Mouse (Mus musculus) kidney, embryonic 16.5 days (tissue): ENCODE measurements around the gene Scn2b. TPM values are rescaled to one million over a fixed set of nuclear protein-coding genes. Genes with fewer than 3 reads are reported as not detected.

ENCODE experiments used
- ATAC-seq: fragments of 200-750 bp; cut with Nextera tagmentation; 2 replicates; pipeline ENCODE4 v1.8.0; 2017; ENCODE audit warnings: moderate TSS enrichment; ENCODE audit not compliant: low FRiP score, low TSS enrichment
- H3K27ac ChIP-seq: fragments of 300-500 bp; sonication (generic); 2 replicates; pipeline ENCODE4 v1.5.1; 2014; ENCODE audit warnings: low read length
- H3K27me3 ChIP-seq: fragments of 300-500 bp; sonication (generic); 2 replicates; pipeline ENCODE4 v1.6.1; 2014; ENCODE audit warnings: low read length, control low read depth, mixed read lengths; ENCODE audit not compliant: insufficient read depth
- H3K36me3 ChIP-seq: fragments of 300-500 bp; sonication (generic); 2 replicates; pipeline ENCODE4 v1.6.1; 2014; ENCODE audit warnings: low read length, control low read depth, mixed read lengths; ENCODE audit not compliant: insufficient read depth
- H3K4me1 ChIP-seq: fragments of 300-500 bp; sonication (generic); 2 replicates; pipeline ENCODE4 v1.6.1; 2014; ENCODE audit warnings: low read length, control low read depth, mixed read lengths; ENCODE audit not compliant: insufficient read depth
- H3K4me2 ChIP-seq: fragments of 300-500 bp; sonication (generic); replicated peaks from 2 replicates; pipeline ENCODE4 v1.6.1; 2014; ENCODE audit warnings: low read depth, low read length
- H3K4me3 ChIP-seq: fragments of 300-500 bp; sonication (generic); 2 replicates; pipeline ENCODE4 v1.5.1; 2014; ENCODE audit warnings: mild to moderate bottlenecking, low read length
- H3K9ac ChIP-seq: fragments of 300-500 bp; sonication (generic); replicated peaks from 2 replicates; pipeline ENCODE4 v1.6.1; 2014; ENCODE audit warnings: low read length
- H3K9me3 ChIP-seq: fragments of 300-500 bp; sonication (generic); 2 replicates; pipeline ENCODE4 v1.6.1; 2016; ENCODE audit warnings: low read length, control low read depth
- WGBS: fragments of 180-500 bp; shearing (Covaris S2); extraction: QIAGEN DNeasy Blood & Tissue Kit; methylation state at CpG from one replicate; pipeline ENCODE4 v1.1.7; 2014; 5-methylcytosine and 5-hydroxymethylcytosine counted together
- polyA plus RNA-seq: library from polyadenylated mRNA; unstranded; fragments of >200 nt; fragmentation: Nextera tagmentation; extraction: Ambion mirVana; gene quantifications from 2 replicates; pipeline ENCODE4 v1.2.1, GENCODE M21; 2015

Gene Scn2b
- polyA plus RNA-seq, 1 experiment from 2014 or later, result 4.7 TPM

- no peak for ATAC-seq
Measured at GRCm38 (mm10) chr9:45133484-45134310, 16.1 kb downstream of the Scn2b start.

GRCm38 (mm10) chr9:45136442-45137169 lies 19.0 kb downstream of the Scn2b start:
- Histone ChIP-seq H3K36me3 (no peaks in the 10 kb centered on the region), H3K27me3 (peaks cover 63% of the 10 kb centered on the region), H3K27ac (no peak overlapping the region), H3K4me3 (no peak overlapping the region), H3K4me2 (no peak overlapping the region), H3K9ac (no peak overlapping the region), H3K4me1 (peaks cover 20% of the 10 kb centered on the region), H3K9me3 (no peaks in the 10 kb centered on the region)
- WGBS, result 12% methylated on average over 7 of the region's 7 CpGs
- ATAC-seq, result no peak

More at GRCm38 (mm10) chr9:45133484-45134310, 16.1 kb downstream of the Scn2b start:
- Histone ChIP-seq H3K27me3 (peaks cover 34% of the 10 kb centered on the region), H3K4me1 (peaks cover 18% of the 10 kb centered on the region), H3K9ac (no peak overlapping the region), H3K27ac (no peak overlapping the region), H3K9me3 (no peaks in the 10 kb centered on the region), H3K4me3 (no peak overlapping the region), H3K36me3 (no peaks in the 10 kb centered on the region), H3K4me2 (no peak overlapping the region)
- WGBS, result 23% methylated on average over 5 of the region's 5 CpGs

GRCm38 (mm10) chr9:45138191-45139032 lies 20.8 kb downstream of the Scn2b start, which contains the start of gene Scn4b:
Gene Scn4b (plus strand): TSS chr9:45138395.
- peak within 1 kb of the TSS; percentile 97 for H3K4me2 ChIP-seq
- H3K27ac ChIP-seq, result no peak within 1 kb of the TSS
- peaks cover 78% of the 10 kb centered on the region for H3K27me3 ChIP-seq
- ATAC-seq, result peak; percentile 67; the same call in 1 of the 2 replicates
- no peaks in the 10 kb centered on the region for H3K9me3 ChIP-seq
- peak within 1 kb of the TSS; percentile 44 for H3K9ac ChIP-seq
- H3K4me1 ChIP-seq, result peaks cover 20% of the 10 kb centered on the region
- H3K4me3 ChIP-seq, result peak within 1 kb of the TSS; percentile 57
- H3K36me3 ChIP-seq, result no peaks in the 10 kb centered on the region
- 0% methylated on average over 66 of the region's 76 CpGs for WGBS

GRCm38 (mm10) chr9:45139082-45139481 lies 21.5 kb downstream of the Scn2b start:
- Histone ChIP-seq H3K4me1 (peaks cover 20% of the 10 kb centered on the region), H3K27me3 (peaks cover 85% of the 10 kb centered on the region), H3K9ac (no peak overlapping the region), H3K36me3 (no peaks in the 10 kb centered on the region), H3K4me3 (peak overlapping the region; percentile 57), H3K27ac (no peak overlapping the region), H3K9me3 (no peaks in the 10 kb centered on the region), H3K4me2 (peak overlapping the region; percentile 97)
- 3% methylated on average over 7 of the region's 7 CpGs for WGBS
- ATAC-seq, result no peak

GRCm38 (mm10) chr9:45140945-45141344 lies 23.4 kb downstream of the Scn2b start:
- Histone ChIP-seq H3K27me3 (peaks cover 87% of the 10 kb centered on the region), H3K4me1 (peaks cover 26% of the 10 kb centered on the region), H3K27ac (no peak overlapping the region), H3K4me2 (no peak overlapping the region), H3K4me3 (no peak overlapping the region), H3K36me3 (no peaks in the 10 kb centered on the region), H3K9ac (no peak overlapping the region), H3K9me3 (no peaks in the 10 kb centered on the region)
- ATAC-seq, result no peak
- 58% methylated on average over 7 of the region's 7 CpGs for WGBS

- H3K4me1 ChIP-seq, result peaks cover 20% of the 10 kb centered on the region
- H3K4me3 ChIP-seq, result no peak overlapping the region
- WGBS, result 20% methylated on average over 3 of the region's 3 CpGs
- H3K9me3 ChIP-seq, result no peaks in the 10 kb centered on the region
- H3K36me3 ChIP-seq, result no peaks in the 10 kb centered on the region
- peaks cover 91% of the 10 kb centered on the region for H3K27me3 ChIP-seq
- H3K27ac ChIP-seq, result no peak overlapping the region
- no peak overlapping the region for H3K4me2 ChIP-seq
- H3K9ac ChIP-seq, result no peak overlapping the region
- no peak for ATAC-seq
Measured at GRCm38 (mm10) chr9:45142686-45143085, 25.1 kb downstream of the Scn2b start.

GRCm38 (mm10) chr9:45145533-45146266 lies 28.1 kb downstream of the Scn2b start:
- Histone ChIP-seq H3K4me2 (peak overlapping the region; percentile 71), H3K9ac (peak overlapping the region; percentile 42), H3K4me3 (peak overlapping the region; percentile 38), H3K27ac (no peak overlapping the region), H3K4me1 (peaks cover 8% of the 10 kb centered on the region), H3K36me3 (no peaks in the 10 kb centered on the region), H3K27me3 (peaks cover 78% of the 10 kb centered on the region), H3K9me3 (no peaks in the 10 kb centered on the region)
- peak; percentile 75 for ATAC-seq
- 2% methylated on average over 27 of the region's 27 CpGs for WGBS

- WGBS, result 3% methylated on average over 5 of the region's 5 CpGs
- H3K27ac ChIP-seq, result no peak overlapping the region
- H3K4me3 ChIP-seq, result peak overlapping the region; percentile 38
- peaks cover 8% of the 10 kb centered on the region for H3K4me1 ChIP-seq
- H3K9ac ChIP-seq, result peak overlapping the region; percentile 42
- H3K4me2 ChIP-seq, result peak overlapping the region; percentile 71
- H3K9me3 ChIP-seq, result no peaks in the 10 kb centered on the region
- ATAC-seq, result no peak
- peaks cover 73% of the 10 kb centered on the region for H3K27me3 ChIP-seq
- H3K36me3 ChIP-seq, result no peaks in the 10 kb centered on the region
Measured at GRCm38 (mm10) chr9:45146267-45146597, 28.6 kb downstream of the Scn2b start.

GRCm38 (mm10) chr9:45150933-45151332 lies 33.4 kb downstream of the Scn2b start:
- Histone ChIP-seq H3K9ac (no peak overlapping the region), H3K9me3 (no peaks in the 10 kb centered on the region), H3K36me3 (no peaks in the 10 kb centered on the region), H3K4me2 (no peak overlapping the region), H3K27me3 (peaks cover 30% of the 10 kb centered on the region), H3K4me3 (no peak overlapping the region), H3K4me1 (peaks cover 2% of the 10 kb centered on the region), H3K27ac (no peak overlapping the region)
- ATAC-seq, result no peak
- 86% methylated on average over 1 of the region's 1 CpGs for WGBS
